Mouse (Mus musculus) CH12.LX (cell line): ENCODE data around the gene Olfr324.

Experiments
- CHD2 ChIP-seq: IDR thresholded peaks from 2 replicates; pipeline ENCODE4 v1.6.1; 2011; ENCODE audit warnings: low read length, improper control_type of control experiment
- CTCF ChIP-seq, 2 experiments: IDR thresholded peaks in 1 of 2; conservative IDR thresholded peaks in 1 of 2; 2 replicates each; pipeline ENCODE4 v1.5.1; 2011 to 2012; ENCODE audit warnings: low read depth in 2 of 2, low read length in 2 of 2, improper control_type of control experiment in 1 of 2, inconsistent platforms in 1 of 2, mild to moderate bottlenecking in 1 of 2, moderate library complexity in 1 of 2
- E2F4 ChIP-seq: IDR thresholded peaks from 2 replicates; pipeline ENCODE4 v1.6.1; 2011; ENCODE audit warnings: low read depth, low read length, improper control_type of control experiment; ENCODE audit not compliant: insufficient replicate concordance
- ELF1 ChIP-seq: IDR thresholded peaks from 2 replicates; pipeline ENCODE4 v1.6.1; 2014; ENCODE audit warnings: low read depth, mild to moderate bottlenecking, inconsistent platforms, low read length, improper control_type of control experiment
- EP300 ChIP-seq: IDR thresholded peaks from 2 replicates; pipeline ENCODE4 v1.6.1; 2011; ENCODE audit warnings: low read length, improper control_type of control experiment
- JUND ChIP-seq: conservative IDR thresholded peaks from 2 replicates; pipeline ENCODE4 v1.6.1; 2011; ENCODE audit warnings: low read depth, low read length, improper control_type of control experiment
- KAT2A ChIP-seq: IDR thresholded peaks from 2 replicates; pipeline ENCODE4 v1.6.1; 2012; ENCODE audit warnings: low read length, improper control_type of control experiment, inconsistent platforms; ENCODE audit not compliant: insufficient replicate concordance
- MAZ ChIP-seq: IDR thresholded peaks from 2 replicates; pipeline ENCODE4 v1.6.1; 2012; ENCODE audit warnings: low read depth, mild to moderate bottlenecking, inconsistent platforms, low read length, improper control_type of control experiment, moderate library complexity
- MEF2A ChIP-seq: IDR thresholded peaks from 2 replicates; pipeline ENCODE4 v1.6.1; 2014; ENCODE audit warnings: low read depth, mild to moderate bottlenecking, inconsistent platforms, low read length, improper control_type of control experiment, borderline replicate concordance
- MYC ChIP-seq: IDR thresholded peaks from 2 replicates; pipeline ENCODE4 v1.6.1; 2011; ENCODE audit warnings: low read depth, mild to moderate bottlenecking, improper control_type of control experiment, low read length
- POLR2AphosphoS2 ChIP-seq: IDR thresholded peaks from 2 replicates; pipeline ENCODE4 v1.6.1; 2011; ENCODE audit warnings: low read depth, low read length, improper control_type of control experiment
- SMC3 ChIP-seq: IDR thresholded peaks from 2 replicates; pipeline ENCODE4 v1.6.1; 2011; ENCODE audit warnings: low read depth, low read length, improper control_type of control experiment
- USF1 ChIP-seq: IDR thresholded peaks from 2 replicates; pipeline ENCODE4 v1.6.1; 2014; ENCODE audit warnings: low read depth, mild to moderate bottlenecking, inconsistent platforms, low read length, improper control_type of control experiment

DNA sequence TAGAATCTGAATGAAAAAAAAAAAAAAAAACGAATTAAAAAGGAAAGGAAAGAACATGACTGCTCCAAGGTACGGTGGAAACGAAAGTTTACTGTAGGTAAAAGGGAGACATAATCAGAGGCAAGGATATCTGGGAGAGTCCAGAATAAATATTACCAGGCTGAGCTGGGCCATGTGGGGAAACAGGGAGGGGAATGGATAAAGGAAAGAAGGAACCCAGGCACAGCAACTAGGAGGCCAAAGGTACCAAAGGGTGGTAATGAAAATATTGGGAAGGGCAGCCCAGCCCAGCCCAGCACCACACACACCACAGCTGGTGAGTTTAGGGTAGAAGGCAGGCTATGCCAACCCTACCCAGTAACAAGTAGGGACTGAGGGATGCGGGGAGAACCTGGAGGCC, 40.0 kb downstream of the Olfr324 start:
- TF ChIP-seq CTCF (conservative IDR thresholded peaks at IDR 0.05 in 1 of 2, IDR thresholded peaks at IDR 0.05 in 1 of 2; ENCODE audit: low read depth in 2 of 2, low read length in 2 of 2), result no peak
- no peak for TF ChIP-seq CHD2
- TF ChIP-seq EP300, result no peak
- TF ChIP-seq USF1, result no peak
- no peak for TF ChIP-seq MEF2A
- no peak for TF ChIP-seq JUND
- no peak for TF ChIP-seq E2F4
- TF ChIP-seq MAZ, result no peak
- TF ChIP-seq ELF1, result no peak
- TF ChIP-seq KAT2A, result no peak
- TF ChIP-seq SMC3, result no peak
- no peak for TF ChIP-seq MYC
- TF ChIP-seq POLR2AphosphoS2, result no peak
